Mouse (Mus musculus): ENCODE measurements around the gene Mical1. TPM values are rescaled to one million over a fixed set of nuclear protein-coding genes. Genes with fewer than 3 reads are reported as not detected.

The Mical1 gene
- total RNA-seq, 2 experiments from 2014 or later: 18.5 to 19.2 TPM

DNA sequence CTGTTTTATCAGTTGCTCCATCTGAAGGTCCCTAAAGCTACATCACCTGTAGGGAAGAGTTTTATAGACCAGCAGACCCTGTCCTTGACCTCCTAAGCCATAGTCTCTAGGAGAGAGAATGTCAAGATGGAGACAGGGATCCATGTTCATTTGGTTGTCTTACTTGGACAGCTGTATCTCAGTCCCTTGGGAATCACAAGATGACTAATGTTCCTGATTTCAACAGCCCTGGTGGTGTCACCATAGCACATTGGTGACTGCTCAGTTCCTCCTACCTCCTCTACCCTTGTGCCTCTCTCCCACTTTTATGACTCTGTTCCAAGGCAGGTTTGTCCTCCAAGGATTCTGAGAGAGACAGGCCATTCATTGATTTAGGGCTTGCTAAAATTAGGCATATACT lies 38.8 kb downstream of the Mical1 start:
- H3K4me3 ChIP-seq: no peak overlapping the region
- H3K27ac ChIP-seq: no peak overlapping the region
- no peak for TF ChIP-seq CTCF (conservative IDR thresholded peaks at IDR 0.05)
- DNase-seq (ENCODE audit: low spot score in 2 of 2): no peak

DNA sequence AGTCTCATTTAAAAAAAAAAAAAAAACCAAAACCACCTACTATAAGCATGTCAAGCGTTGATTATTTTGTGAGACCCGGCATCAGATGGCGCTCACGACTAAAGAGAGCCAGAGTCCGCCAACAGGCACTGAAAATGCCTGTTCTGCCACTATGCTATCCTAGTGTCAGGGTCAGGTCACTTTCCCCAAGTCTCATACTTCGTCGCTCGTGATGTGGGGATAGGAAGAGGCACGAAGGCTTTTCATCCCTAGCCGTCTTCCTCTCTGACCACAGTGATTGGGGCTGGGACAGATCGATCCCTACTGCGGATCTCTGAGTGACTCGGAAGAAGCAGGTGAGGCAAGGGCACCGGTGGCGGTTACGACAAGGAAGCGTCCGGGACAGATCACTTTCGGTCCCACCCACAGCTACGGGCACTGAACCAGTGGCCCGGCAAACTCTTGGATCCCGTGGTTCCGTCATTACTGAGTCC lies 42.4 kb downstream of the Mical1 start:
- peak overlapping the region; percentile 73 for H3K4me3 ChIP-seq
- peak; percentile 77 for TF ChIP-seq CTCF (conservative IDR thresholded peaks at IDR 0.05)
- peak overlapping the region; percentile 100 for H3K27ac ChIP-seq
- DNase-seq (ENCODE audit: low spot score in 2 of 2): peak; percentile 48 to 58

- peak; percentile 87 to 89 for DNase-seq (ENCODE audit: low spot score in 2 of 2)
- no peak for TF ChIP-seq CTCF (conservative IDR thresholded peaks at IDR 0.05)
- peak within 1 kb of the TSS; percentile 73 for H3K4me3 ChIP-seq
- H3K27ac ChIP-seq: peak within 1 kb of the TSS; percentile 100
These were observed 43.0 kb downstream of the Mical1 start, which contains the start of gene Cd164 for GRCm38 (mm10) chr10:41518981-41519618. Gene Cd164, plus strand, starts transcription at chr10:41519414.

DNA sequence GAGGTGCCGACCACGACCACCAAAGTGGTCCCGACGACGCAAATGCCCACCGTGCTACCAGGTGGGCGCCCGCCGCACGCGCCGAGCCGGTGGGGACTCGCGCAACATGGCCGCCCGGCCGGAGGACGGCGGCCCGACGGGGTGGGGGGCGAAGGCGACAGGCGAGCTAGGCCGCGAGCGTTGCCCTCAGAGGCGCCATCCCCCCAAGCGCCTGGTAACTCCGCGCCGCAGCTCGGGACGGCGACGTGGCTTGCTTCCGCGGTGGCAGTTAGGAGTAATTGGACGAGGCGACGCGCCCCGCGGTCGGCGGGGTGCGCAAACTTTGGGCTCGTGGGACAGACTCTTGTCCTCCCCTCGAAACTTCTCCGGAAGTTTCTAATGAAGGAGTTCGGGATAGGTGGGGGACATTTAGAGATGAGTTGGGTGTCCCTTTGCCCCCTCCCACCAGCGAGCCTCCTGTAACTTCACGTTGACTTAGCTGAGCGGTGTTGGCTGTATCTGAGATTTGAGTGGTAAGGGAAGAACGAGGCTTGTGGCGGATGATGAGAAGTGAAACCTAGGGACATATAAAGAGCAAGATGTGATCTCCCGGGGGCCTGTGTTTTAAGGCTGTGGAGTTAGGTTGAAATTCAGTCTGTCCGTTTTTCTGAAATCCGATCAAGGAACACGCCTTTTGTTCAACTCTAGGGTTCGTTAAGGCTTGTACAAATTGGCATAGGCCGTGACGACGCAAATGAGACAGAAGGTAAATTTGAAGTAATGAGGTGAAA lies 43.7 kb downstream of the Mical1 start:
- DNase-seq (ENCODE audit: low spot score in 2 of 2): peak; percentile 19 to 47
- TF ChIP-seq CTCF (conservative IDR thresholded peaks at IDR 0.05): no peak
- peak overlapping the region; percentile 73 for H3K4me3 ChIP-seq
- peak overlapping the region; percentile 100 for H3K27ac ChIP-seq

DNA sequence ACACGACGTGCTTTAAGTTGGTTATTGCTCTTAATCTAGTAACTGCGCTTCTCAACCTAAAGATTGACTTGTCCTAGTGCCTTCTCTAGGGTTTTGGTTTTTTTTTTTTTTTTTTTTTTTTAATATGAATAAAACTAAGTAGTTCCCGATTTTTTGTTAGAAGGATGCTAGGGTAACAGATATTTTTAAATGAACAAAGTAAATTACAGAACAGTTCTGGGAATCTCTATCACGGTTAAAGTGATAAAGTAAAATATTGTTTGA lies 44.2 kb downstream of the Mical1 start:
- Histone ChIP-seq H3K4me3 (peak overlapping the region; percentile 73), H3K27ac (peak overlapping the region; percentile 100; the same call in 1 of the 2 replicates)
- TF ChIP-seq CTCF (conservative IDR thresholded peaks at IDR 0.05): no peak
- DNase-seq (ENCODE audit: low spot score in 2 of 2): no peak

- H3K27ac ChIP-seq: no peak overlapping the region
- TF ChIP-seq CTCF (conservative IDR thresholded peaks at IDR 0.05): no peak
- no peak for DNase-seq (ENCODE audit: low spot score in 2 of 2)
- no peak overlapping the region for H3K4me3 ChIP-seq
These were observed 47.3 kb downstream of the Mical1 start for GRCm38 (mm10) chr10:41523386-41523785.

GRCm38 (mm10) chr10:41525696-41526095 lies 49.6 kb downstream of the Mical1 start:
- Histone ChIP-seq H3K4me3 (no peak overlapping the region), H3K27ac (no peak overlapping the region)
- DNase-seq (ENCODE audit: low spot score in 2 of 2): no peak
- no peak for TF ChIP-seq CTCF (conservative IDR thresholded peaks at IDR 0.05)

- Histone ChIP-seq H3K4me3 (no peak overlapping the region), H3K27ac (no peak overlapping the region)
- no peak for TF ChIP-seq CTCF (conservative IDR thresholded peaks at IDR 0.05)
- DNase-seq (ENCODE audit: low spot score in 2 of 2): no peak
These were observed 53.9 kb downstream of the Mical1 start for GRCm38 (mm10) chr10:41529972-41530371.

- TF ChIP-seq CTCF (conservative IDR thresholded peaks at IDR 0.05): no peak
- H3K27ac ChIP-seq: no peak overlapping the region
- no peak overlapping the region for H3K4me3 ChIP-seq
- DNase-seq (ENCODE audit: low spot score in 2 of 2): no peak
These were observed 59.9 kb downstream of the Mical1 start for GRCm38 (mm10) chr10:41535991-41536390.

Other genes with a start within 250 kb of the Mical1 start
- gene Fig4, start 173.1 kb upstream of the Mical1 start, total RNA-seq (2021): 10 to 100 TPM; 34.5 to 35.9 TPM
- under 1 TPM; 0.12 to 0.20 TPM for gene Ak9, start 172.3 kb upstream of the Mical1 start, total RNA-seq (2021)
- gene Zbtb24, start 25.9 kb upstream of the Mical1 start, total RNA-seq (2021): 10 to 100 TPM; 17.9 to 22.7 TPM
- 10 to 100 TPM; 17.8 to 23.7 TPM for gene Smpd2, start 14.1 kb downstream of the Mical1 start, total RNA-seq (2021)
- 1 to 10 TPM; 7.8 to 9.7 TPM for gene Ppil6, start 14.1 kb downstream of the Mical1 start, total RNA-seq (2021)
- gene Cd164, start 43.1 kb downstream of the Mical1 start, total RNA-seq (2021): 10 to 100 TPM; 56.8 to 67.2 TPM
- 1 to 10 TPM in 1 of 2 experiments, under 1 TPM in 1; 0.91 to 1.6 TPM for gene Ccdc162, start 240.3 kb downstream of the Mical1 start, total RNA-seq (2021)

Data from layer of hippocampus, adult 2 months (tissue).